Mouse (Mus musculus): ENCODE measurements around the gene Isy1.

Isy1 gene

GRCm38 (mm10) chr6:87802462-87802861 lies 36.1 kb downstream of the Isy1 start:
- DNase-seq, result no peak

GRCm38 (mm10) chr6:87799576-87799975 lies 39.0 kb downstream of the Isy1 start:
- DNase-seq, result no peak

GRCm38 (mm10) chr6:87797321-87797720 lies 41.3 kb downstream of the Isy1 start:
- no peak for DNase-seq

GRCm38 (mm10) chr6:87796251-87796880 lies 42.2 kb downstream of the Isy1 start:
- DNase-seq, result no peak

- DNase-seq, result no peak
These were observed 43.0 kb downstream of the Isy1 start for GRCm38 (mm10) chr6:87795385-87796150.

- no peak for DNase-seq
These were observed 44.6 kb downstream of the Isy1 start for GRCm38 (mm10) chr6:87793821-87794510.

GRCm38 (mm10) chr6:87791826-87792225 lies 46.8 kb downstream of the Isy1 start:
- no peak for DNase-seq

- DNase-seq, result peak; percentile 28
These were observed 47.7 kb downstream of the Isy1 start for GRCm38 (mm10) chr6:87790779-87791480.

- DNase-seq, result no peak
These were observed 48.8 kb downstream of the Isy1 start for GRCm38 (mm10) chr6:87789791-87790190.

GRCm38 (mm10) chr6:87788896-87789587 lies 49.6 kb downstream of the Isy1 start:
- peak; percentile 53 for DNase-seq

- no peak for DNase-seq
These were observed 50.2 kb downstream of the Isy1 start for GRCm38 (mm10) chr6:87788266-87788895.

- DNase-seq, result peak; percentile 15
These were observed 51.3 kb downstream of the Isy1 start for GRCm38 (mm10) chr6:87787108-87787890.

GRCm38 (mm10) chr6:87786621-87787020 lies 52.0 kb downstream of the Isy1 start:
- DNase-seq, result no peak

GRCm38 (mm10) chr6:87784033-87784432 lies 54.6 kb downstream of the Isy1 start:
- DNase-seq, result no peak

GRCm38 (mm10) chr6:87780546-87781301 lies 57.9 kb downstream of the Isy1 start:
- DNase-seq, result no peak

GRCm38 (mm10) chr6:87779174-87780165 lies 59.1 kb downstream of the Isy1 start:
- DNase-seq, result no peak

GRCm38 (mm10) chr6:87778294-87779173 lies 60.1 kb downstream of the Isy1 start:
- DNase-seq, result no peak

- no peak for DNase-seq
These were observed 60.8 kb downstream of the Isy1 start, which contains the start of gene Gp9 for GRCm38 (mm10) chr6:87777842-87778241. Gene Gp9, plus strand, starts transcription at chr6:87778072.
